Mouse (Mus musculus): ENCODE results near the gene Pbp2.
A peak's percentile ranks its signal among the peaks of the same experiment; 100 is the strongest.

Gene Pbp2

DNA sequence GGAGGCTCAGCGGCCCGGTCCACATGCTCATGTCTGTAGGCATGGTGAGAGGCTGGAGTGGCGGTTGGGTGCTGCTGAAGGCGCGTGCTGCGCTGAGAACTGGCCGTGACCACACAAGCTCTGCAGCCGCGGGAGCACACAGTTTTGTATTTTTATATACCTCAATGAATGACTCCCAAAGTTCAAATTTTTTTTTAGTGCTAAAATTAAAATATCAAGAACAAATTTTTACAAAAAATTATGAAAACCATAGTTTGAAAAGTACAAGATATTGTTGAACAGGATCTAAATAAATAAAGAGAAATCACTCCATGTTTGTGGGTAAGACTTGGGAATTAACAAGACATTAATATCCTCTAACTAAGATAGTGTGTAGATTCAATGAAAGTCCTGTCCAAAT is at the start of gene Pbp2:
TSS of gene Pbp2 (minus strand) at position 101 of the 400 bp plus-strand sequence.
- DNase-seq: no peak

DNA sequence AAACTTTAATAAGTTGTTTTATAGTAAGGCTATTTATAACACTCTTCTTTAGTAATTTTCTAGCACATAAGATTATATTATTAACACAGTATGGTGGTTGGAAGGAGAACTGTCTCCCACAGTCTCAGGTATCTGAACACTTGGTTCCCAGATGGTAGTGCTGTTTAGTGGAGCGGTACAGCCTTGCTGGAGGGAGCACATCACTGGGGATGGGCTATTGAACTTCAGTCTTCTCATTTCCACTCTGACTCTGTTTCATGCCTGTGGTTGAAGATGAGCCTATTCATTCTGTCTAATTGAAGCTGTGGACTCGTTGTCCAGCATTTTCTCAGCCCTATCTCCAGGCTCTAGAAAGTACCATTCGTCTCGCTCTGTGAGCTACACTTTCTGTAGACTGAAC is 44.7 kb upstream of the Pbp2 start:
- DNase-seq: no peak

DNA sequence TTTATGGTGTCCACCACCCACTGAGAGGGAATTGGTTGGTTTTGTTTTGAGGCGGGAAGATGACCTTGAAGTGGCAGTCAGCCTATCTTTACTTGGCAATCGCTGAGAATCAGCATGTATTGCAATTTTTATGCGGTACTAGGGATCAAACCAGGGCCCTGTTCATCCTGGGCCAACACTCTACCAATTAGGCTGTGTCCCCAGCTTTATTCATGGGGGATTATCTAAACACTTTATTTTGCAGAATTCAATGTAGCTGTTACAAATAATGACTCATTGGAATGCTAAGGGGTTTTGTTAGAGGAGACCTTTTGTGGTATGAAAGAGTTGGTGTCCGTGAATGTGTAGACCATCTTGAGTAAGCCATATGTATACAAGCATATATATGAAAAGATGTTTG is 42.3 kb upstream of the Pbp2 start:
- no peak for DNase-seq

DNA sequence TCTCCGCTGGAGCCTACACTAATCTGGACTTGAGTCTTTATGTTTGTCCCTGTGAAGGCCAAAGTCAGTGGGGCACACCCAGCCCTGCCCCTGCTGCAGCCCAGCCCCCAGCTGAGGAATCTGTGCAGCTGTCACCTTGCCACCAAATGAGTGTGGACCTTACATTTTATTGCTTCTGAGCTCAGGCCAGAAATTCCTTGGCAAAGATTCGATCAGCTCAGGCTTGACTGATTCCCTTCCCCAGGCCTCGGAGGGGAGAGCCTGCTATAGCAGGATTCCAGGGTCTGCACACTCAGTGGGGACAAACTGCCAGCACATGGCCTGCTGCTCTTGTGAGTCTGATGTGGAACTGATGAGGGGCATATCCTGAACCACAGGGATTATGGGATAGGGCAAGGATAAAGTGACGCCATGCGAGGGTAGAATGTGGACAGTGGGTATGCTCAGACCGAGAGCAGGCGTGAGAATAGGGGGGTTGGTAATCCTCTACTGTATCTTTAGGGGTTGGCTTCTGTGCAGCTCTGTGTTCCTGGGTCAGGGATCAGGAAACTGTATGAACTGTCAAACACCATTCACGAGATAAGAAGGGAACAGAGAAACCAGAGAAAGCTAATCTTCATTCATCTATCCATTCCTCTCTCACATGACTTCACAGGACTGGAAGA is 41.6 kb upstream of the Pbp2 start:
- DNase-seq: no peak

DNA sequence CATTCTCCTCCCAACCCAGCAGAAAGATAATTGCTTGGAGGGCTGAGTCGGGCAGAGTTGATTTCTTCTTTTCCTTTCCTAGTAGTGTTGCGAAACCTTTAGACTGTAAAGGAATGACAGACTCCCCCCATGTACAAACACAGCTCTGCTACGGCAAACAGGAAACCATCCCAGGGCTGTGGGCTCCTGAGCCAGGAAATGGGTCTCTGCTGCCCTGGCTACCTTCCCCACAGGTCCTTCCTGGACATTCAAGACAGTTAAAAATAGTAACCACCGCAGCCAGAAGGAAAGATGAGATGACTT is 30.8 kb upstream of the Pbp2 start:
- no peak for DNase-seq

DNA sequence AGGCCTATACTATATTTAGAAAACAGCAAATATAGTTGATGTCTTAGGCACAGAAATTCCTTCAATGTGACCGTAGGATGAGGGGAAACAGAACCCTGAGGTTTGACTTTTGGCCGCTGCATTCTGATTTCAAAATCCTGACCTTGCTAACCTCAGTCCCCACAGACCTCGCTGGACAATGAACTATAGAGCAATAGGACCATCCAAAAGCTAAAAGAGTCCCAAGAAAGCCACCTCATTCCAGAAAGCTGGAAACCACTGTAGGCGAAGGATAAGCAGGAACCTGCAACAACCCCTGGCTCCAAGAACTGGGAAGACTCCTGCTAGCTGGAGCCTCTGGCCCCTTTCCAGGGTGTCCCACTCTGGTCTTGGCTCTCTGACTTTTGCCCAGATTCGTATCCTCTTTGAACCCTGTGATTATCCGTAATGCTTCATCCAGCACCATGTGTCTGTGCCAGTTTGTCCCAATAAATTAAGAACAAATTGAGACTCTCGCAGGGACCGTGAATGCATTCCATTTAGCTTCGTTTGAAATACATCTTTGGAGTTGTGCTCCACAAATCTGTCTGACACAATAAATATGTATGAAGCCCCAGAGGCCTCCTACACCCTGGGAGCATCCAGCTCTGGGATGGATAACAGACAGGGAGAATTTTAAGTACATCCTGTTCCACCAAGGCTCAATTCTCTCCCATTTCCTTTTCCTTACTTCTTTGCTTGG is 30.3 kb upstream of the Pbp2 start:
- no peak for DNase-seq

DNA sequence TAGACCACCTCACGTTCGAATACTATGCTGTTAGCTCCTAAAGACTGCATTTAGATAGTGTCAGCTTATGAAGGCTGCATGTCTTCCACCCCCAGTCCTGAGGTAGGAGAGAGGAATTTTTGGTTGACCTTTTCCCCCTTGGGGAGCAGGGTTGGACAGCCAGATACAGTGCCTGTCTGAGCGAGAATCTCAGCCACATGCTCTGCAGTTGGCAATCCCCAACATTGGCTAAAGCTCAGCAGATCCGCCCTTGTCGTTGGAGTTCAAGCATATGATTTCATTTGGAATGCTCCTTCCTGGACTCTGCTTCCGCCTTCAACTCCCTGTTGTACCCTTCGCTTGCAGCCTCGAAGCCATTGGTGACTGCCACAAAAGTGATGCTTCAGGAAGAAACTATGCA is 26.2 kb upstream of the Pbp2 start:
- DNase-seq: no peak

DNA sequence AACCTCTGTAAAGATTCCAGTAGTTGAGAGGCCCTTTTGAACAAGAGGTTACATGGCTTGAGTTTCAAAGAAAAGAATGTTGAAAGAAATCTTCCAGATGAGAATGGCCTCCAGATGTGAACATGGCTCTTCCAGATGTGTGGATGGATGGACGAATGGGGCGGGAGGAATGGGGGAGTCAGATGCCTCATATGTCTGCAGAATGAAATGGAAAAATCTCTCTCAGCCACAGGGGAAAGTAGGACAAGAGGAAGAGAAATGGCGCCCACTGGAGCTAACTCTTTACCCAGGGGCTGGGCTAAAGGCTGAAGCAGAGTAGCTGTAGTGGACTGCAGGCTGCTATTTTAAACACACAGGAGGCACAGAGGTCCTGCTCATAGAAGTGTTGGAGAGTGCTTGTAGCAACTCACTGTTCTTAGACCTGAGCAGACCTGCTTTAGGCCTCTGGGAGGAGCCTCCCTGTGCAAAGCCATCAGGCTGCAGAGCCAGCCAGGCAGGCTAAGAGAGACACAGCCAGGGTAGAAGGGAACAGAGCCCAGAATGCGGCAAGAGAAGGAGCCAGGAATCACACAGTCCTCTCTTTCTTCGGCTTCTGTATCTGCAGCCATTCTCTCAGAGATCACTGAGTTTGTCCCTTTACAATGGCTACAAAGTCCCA is 23.9 kb upstream of the Pbp2 start:
- no peak for DNase-seq

DNA sequence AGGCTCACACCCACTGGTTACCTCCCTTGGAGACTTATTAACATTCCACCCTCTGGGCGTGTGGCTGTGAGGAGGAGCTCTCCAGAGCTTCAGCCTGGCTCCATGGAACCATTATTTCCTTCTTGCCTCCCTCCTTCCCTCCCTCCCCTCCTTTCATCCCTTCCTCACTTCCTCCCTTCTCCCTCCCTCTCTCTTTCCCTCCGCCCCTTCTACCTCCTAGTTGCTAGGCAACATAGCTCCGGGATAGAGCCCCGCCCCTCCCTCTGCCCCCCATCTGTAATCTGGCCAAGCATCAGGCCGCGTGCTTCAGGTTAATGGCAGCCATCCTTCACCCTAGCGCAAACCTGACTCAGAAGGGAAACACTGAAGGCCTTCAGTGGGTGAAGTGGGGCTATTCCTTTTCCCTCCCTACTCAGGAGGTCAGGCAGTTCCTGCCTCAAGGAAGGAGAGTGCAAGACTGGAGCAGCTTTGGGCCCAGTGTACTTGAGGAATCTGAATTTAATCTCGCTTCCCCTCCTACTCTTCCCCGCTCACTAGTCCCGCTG is 22.6 kb upstream of the Pbp2 start:
- DNase-seq: no peak

DNA sequence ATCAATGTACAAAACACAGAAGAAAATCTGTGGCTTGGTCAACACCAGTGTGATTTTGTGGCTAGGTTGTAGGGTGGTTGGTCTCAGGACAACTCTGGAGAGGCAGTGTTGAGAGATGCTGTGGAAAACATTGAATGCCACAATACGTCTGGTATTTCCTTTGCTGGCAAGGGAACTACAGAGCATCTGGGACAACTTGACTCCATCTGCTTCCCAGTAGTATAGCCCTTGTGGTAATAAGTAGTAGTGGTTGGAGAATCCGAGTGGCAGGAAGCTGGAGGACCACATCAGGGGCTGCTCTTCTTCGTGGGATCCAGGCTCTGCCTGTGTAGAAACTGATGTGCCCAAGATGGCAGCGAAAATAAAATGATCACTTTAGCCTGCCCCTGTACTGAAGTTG is 21.7 kb upstream of the Pbp2 start:
- DNase-seq: no peak

DNA sequence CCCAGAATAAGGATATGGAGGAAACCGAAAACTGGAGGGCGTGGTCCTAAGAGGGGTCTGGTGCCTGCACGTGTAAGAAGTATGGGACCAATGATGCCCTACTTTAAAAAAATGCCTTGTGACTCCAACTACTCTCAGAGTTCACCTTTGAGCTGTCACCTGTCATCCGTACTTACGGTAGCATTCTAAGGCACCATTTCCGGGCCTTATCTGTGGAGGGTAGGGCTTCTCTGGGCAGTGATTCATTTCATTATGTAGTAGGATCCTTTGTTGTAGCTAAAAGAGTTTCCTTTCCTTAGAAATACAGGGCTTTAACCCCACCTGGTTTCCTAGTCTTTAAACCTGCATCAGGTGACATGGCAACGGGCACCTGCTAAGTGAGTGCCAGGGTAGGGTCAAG is 16.6 kb upstream of the Pbp2 start:
- no peak for DNase-seq

DNA sequence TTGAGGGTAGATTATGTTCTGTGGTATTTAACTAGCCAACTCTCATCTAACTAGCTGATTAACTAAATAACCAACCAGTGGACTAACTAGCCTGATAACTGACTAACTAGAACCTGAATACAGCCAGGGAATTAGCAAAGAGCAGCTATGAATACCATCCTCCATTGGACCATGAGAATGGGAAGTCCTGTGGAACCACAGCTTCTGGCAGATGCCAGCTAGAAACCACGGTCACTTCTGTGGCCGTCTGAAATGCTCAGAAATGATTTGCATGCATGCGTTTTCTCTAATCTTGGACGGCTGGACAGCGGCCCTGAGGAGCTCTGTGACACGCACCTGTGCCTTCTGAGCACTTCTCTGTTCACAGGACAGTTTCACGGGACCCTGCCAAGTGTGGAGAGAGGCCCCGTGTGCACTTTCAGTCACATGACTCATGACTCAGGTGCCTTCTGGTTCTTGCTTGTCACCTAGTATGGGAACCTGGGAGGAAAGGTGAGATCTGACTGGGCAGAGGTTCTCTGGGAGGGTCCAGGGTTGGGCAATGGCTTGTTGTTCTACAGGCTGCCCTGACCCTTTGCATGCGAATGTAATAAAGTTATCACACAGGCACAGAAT is 14.6 kb upstream of the Pbp2 start:
- no peak for DNase-seq

DNA sequence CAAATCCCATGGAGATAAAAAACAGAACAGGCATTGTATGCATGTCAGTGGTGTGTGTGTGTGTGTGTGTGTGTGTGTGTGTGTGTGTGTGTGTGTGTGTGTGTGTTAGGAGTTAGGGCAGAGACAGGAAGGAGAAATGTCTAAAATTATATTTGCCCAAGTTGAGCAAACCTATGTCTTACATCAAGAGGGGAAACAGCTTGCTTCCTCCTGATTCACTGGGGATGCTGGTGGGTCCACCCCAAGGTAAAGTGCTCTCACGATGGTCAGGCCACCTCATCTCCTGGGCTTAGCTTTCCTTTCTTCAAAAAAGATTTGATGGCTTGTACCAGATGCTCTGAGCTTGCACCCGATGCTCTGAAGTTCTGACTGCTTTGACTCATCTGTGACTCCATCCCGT is 13.9 kb upstream of the Pbp2 start:
- no peak for DNase-seq

DNA sequence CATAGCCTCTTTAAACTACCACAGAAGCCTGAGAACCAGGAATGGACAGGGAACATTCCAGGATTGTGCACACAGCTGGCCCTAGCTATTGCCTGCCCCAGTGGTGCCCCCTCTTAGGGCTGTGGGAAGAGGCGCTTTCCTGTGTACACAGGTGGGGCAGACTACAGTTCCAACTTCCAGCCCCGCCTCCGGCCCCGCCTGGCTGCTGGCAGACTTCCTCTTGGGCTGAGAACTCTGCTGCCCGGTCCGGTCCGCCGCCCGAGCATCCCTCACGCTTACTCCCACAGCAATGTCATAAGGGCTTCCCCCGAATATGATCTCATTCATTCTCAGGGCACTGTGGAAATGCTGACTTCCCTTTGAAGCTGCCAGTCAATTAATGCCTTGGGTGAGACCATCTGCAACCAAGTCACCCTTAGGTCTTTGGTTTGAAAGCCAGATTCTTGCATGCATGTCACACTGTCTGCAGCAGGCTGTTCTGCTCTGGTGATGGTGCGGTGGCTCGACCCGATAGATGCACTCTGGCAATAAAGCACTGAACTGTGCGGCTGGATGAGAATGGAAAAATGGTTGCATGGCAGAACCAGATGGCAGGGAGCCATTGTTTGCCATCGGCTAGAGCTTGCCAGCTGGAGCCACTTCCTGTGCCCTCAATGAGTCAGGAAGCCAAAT is 13.2 kb upstream of the Pbp2 start:
- peak; percentile 41 to 54 for DNase-seq

DNA sequence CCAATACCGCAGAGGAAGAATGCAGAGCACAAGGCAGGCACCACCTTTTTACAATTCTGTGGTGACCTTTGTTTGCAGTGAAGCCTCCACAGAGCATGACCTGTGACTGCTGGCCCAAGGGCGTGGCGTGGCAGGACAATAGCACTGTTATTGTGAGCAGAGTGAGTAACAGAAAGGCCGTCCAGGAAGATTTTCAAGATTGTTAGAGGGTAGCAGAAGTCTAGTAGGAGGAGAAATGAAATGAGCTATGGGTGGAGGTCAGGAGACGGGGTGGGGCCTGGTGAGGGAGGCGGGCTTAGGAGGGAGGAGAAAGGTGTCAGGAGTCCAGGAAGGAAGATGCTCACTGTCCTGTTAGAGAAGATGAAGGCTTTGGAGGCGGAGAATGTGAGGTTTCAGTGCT is 12.5 kb upstream of the Pbp2 start:
- no peak for DNase-seq

DNA sequence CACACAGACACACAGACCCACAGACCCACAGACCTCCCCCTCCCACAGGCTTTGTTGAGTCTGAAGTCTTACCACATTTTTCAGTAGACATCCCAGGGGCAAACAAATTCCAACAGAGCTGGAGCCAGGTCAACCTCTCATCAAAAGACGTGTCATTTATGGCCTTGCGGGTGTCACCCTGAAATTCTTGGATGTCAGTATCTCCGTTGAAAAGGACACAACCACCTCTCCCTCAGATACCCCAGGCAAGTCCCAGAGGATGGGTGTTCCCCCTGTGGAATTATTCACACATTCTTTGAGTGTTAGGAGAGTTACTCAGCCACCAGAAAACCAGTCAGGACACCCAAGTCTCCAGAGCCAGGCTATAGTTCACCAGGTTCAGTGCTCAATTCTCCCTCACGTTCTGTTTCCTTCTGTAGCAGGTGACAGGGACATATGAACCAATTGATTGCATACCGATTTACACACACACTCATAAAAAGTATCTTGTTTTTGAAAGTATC is 9.3 kb upstream of the Pbp2 start:
- no peak for DNase-seq

DNA sequence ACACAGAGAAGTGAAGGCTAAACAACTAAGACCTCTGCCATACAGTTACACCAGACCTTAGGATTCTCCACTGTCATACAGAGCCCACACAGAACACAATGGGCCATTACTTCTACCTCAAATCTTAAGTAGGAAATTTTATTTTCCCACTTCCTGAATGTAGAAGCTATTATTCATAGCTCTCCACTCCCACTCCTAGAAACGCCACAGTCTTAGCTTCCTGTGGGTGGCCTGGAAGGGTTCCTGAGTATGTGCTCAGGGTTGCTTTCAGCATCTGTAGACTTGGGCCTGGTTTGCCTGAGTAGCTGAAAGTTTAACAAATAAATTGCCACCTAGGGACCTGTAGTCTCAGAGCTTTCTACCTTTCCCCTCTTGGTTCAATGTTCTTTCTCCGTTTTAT is 5.9 kb upstream of the Pbp2 start:
- no peak for DNase-seq

DNA sequence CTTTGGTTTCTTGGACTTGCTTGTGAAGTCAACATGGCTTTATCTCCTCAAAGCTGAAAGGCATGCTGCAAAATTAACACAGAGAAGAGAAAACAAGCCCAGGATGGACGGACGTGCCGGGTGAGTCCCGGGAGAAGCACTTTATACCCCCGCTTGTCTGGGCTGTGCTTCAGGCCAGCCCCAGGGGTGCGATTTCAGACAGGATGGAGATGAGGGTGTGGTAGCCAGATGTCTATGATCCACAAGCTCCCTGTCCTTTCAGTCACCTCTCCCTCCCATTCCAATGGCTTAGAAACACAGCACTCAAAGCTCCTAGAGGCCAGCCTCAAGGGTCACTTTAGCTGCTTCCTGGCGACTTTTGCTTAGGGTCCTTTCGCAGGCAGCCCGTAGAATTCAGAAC is 3.8 kb upstream of the Pbp2 start:
- DNase-seq: no peak

DNA sequence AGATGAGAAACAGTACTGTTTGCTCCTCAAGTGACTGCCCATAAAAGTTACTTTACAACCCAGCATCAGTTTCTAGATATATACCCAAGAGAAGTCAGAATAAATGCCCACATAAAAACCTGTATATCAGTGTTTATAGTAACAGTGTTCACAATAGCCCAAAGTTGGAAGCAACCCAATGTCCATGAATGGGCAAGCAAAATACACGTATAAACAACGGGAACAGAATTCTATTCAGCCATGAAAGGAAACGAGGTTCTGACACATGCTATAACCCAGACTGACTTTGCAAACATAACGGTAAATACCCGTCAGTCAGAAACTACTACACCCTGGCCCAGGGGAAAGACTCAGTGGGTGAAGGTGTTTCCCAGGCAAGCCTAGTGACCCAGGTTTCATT is 1.8 kb upstream of the Pbp2 start:
- no peak for DNase-seq

DNA sequence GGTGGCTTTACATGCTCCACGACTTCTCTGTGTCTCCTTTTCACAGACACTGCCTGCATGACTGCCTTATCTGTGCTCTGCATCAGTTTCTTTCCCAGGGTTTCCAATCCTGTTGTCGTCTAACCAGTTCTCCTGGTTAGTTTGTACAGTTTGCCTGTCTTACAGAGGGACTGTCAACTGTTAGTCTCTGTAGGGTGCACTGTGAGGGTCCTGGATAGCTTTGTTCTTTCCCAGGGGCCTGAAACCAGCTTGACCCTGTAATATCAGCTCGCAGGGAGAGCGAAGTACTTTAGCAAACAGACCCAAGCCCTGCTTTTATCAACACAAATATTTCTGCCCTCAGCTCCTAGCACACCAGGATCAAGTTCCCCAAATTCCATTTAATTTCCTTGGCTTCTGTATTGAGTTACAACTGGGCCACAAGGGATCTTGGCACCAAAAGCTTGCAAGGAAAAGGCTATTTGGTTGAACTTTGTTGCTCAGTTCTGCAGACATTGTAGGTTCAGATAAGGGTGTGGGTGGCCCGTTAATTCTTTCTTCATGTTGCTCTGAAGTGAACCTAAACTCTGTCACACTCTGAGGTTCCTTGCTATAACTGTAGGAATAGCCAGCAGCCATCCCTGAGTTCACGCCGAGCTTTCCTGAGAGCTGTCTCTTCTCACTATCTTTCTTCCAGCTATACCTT is 5.5 kb downstream of the Pbp2 start:
- DNase-seq: no peak

DNA sequence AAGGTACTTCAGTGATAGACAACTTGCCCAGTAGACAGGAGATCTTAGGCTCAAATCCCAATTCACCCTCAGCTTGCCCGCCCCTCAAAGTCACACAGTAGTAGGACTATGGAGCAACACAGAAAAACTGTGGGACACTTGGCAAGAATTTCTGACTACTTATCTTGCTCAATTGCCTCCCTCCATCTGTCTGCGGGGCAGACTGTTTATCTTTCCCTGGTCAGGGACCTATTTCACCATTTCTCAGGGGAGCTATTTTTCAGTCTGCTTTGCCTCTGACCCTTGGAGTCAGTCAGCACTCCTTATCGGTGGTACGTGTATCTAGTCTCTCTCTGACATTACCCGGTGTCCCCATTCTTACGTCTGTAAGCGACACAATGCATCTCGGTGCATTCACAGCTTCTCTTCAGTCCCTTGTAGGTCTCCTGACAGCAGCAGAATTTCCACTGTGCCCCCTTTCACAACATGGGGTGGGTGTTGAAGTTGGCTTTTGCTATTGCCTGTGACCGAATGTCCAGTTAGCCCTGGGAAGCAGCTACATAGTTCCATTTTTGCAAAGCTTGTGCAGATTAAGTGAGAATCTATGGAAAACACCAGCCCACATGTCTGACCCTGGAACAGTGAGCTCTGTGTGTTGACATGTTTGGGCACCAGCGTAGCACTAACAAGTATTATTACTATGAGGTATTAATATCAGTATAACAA is 7.6 kb downstream of the Pbp2 start:
- DNase-seq: no peak

DNA sequence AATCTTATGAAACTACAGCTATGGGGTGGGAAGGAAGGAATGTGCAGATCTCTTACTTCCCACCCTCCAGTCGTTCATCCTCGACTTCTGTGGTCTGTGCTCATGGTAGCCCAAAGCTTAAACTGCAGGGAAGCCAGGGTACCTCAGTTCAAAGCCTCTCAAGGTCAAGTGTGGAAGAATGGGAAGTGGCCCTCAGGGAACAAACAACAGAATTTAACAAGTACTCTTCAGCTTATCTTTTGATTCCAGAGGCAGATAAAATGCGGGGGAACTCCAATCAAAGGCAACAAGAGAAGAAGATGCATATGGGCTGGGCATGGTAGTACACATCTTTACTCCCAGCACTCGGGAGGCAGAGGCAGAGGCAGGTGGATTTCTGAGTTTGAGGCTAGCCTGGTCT is 9.7 kb downstream of the Pbp2 start:
- no peak for DNase-seq

All from cerebellum, postnatal 25 days (tissue).